Mouse (Mus musculus) Patski (cell line): ENCODE data around the gene Tango2. TPM values are rescaled to one million over a fixed set of nuclear protein-coding genes. Genes with fewer than 3 reads are reported as not detected.

Experiments
- ATAC-seq: fragments of 100-300 bp; one replicate; pipeline ENCODE4 v1.8.0; 2021
- CTCF ChIA-PET: fragments of 350-600 bp; sonication (Branson Sonifier 250); formaldehyde crosslinking; loops from one replicate; lab custom pipeline; 2022; ENCODE audit warnings: inconsistent platforms; lab: Charles Lee
- POLR2A ChIA-PET: fragments of 350-600 bp; sonication (Branson Sonifier 250); formaldehyde crosslinking; loops from one replicate; lab custom pipeline; 2022; ENCODE audit warnings: antibody characterized with exemption, inconsistent platforms; lab: Charles Lee
- DNase-seq: peaks from one replicate; pipeline ENCODE4 v3.0.0-alpha.2; 2011; ENCODE audit warnings: low read depth, low spot score
- H3K27me3 ChIP-seq: fragments of 371-371 bp; one replicate; pipeline ENCODE4 v1.5.1; 2021
- CTCF ChIP-seq: fragments of 100-300 bp; IDR thresholded peaks from one replicate; pipeline ENCODE4 v1.5.1; 2021
- in situ Hi-C: fragments of 300-500 bp; cut with MboI; formaldehyde crosslinking; loops from 3 replicates; pipeline ENCODE4 v1.11.1; 2018; ENCODE audit warnings: low pct_unique_long_range_greater_than_20kb, mixed read lengths
- polyA plus RNA-seq: library from polyadenylated mRNA; unstranded; gene quantifications from one replicate; pipeline ENCODE4 v1.2.3, GENCODE M21; 2021

Tango2 gene
- polyA plus RNA-seq, 1 experiment from 2014 or later = 23.7 TPM

DNA sequence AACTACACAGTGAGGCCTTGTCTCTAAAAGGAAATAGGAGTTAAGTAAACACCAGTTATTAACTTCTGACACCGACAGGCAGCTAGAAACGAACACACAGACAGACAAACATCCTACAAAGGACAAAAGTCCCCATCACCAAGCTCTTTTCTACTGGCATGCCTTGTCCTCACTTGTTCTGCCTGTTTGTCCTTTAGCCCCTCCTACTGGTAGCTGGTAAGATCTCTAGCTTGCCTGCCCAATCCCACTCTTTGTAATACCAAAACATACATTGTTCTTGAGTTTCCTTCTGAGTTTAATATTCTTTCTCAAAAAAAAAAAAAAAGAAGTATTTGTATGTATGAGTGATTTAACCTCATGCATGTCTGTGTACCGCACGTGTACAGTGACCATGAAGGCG, 79.7 kb downstream of the Tango2 start:
- peak; percentile 46 for TF ChIP-seq CTCF
- ChIA-PET POLR2A (no interaction called here), CTCF (interaction anchor here (0.7 to 1.4 kb wide), 3 partner anchors 15 to 51 kb away, joined by 3 to 7 read pairs (median 3); no protein-coding TSS in a partner anchor)
- in situ Hi-C loops = no loop called here
- ATAC-seq (no peak), DNase-seq (no peak)
- no peaks in the 10 kb centered on the region for H3K27me3 ChIP-seq

DNA sequence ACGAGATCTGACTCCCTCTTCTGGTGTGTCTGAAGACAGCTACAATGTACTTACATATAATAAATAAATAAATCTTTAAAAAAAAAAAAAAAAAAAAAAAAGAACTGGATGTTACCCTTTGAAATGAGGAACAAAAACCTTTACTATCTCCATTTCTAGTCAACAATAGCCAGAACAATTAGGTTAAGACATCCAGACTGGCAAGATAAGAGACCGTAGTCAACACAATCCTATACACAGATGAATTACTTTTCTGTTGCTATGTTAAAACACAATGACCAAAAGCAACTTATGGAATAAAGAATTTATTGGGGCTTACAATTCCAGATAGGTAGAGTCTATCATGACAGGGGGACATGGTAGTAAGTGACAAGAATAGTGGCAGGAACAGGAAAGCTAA, 82.9 kb downstream of the Tango2 start:
- ChIA-PET POLR2A (no interaction called here), CTCF (no interaction called here)
- in situ Hi-C loops = no loop called here
- no peak for ATAC-seq
- DNase-seq = no peak
- H3K27me3 ChIP-seq = no peaks in the 10 kb centered on the region
- TF ChIP-seq CTCF = no peak

DNA sequence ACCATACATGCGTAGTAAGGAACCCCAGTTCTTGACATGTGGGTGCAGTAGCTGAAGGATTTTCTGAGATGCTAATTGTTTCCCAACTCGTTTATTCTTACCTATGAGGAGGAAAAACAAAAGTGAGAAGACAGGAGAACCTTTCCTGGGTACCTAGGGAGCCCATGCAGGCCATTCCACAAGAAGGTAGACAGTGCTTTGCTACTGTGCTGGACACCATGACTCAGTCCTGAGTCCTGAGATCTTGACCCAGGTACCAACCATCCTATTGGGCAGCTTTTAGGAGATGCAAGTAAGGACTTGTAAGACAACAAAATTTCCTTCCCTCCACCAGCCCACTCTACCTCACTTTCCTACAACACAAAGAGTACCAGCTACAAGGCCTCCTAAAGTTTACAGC, 89.7 kb downstream of the Tango2 start, which contains the start of gene Gm49776:
TSS of gene Gm49776 (minus strand) at position 101 of the 400 bp plus-strand sequence.
- no peak for TF ChIP-seq CTCF
- in situ Hi-C loops = no loop called here
- ATAC-seq = no peak
- DNase-seq = no peak
- CTCF ChIA-PET = interaction anchor here (1.0 kb wide), 1 partner anchor 11 kb away, joined by 3 read pairs; no protein-coding TSS in a partner anchor
- POLR2A ChIA-PET = interaction anchor here (0.7 kb wide), 1 partner anchor 184 kb away, joined by 3 read pairs; no protein-coding TSS in a partner anchor
- no peaks in the 10 kb centered on the region for H3K27me3 ChIP-seq

DNA sequence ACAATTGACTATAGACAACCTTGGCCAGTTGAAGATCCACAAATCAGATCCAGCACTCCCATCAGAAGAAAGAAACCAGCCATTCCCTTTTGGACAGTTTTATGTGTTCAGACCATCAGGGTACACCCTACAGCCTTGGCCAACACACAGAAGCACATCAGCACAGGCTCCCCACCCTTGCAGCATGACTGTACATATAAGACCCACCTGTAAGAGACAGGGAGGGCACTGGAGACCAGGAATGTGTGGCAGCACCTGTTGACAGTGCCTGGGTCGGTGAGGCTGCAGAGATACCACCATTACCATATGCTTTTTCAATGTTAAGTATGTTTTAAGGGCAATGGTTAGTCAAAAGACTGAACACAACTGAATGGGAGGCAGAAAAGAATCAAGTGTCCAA, 94.0 kb downstream of the Tango2 start:
- CTCF ChIA-PET = no interaction called here
- in situ Hi-C loops = no loop called here
- DNase-seq (no peak), ATAC-seq (no peak)
- no peak for TF ChIP-seq CTCF
- no peaks in the 10 kb centered on the region for H3K27me3 ChIP-seq
- POLR2A ChIA-PET = interaction anchor here (1.1 kb wide), 1 partner anchor 8 kb away, joined by 4 read pairs; no protein-coding TSS in a partner anchor

DNA sequence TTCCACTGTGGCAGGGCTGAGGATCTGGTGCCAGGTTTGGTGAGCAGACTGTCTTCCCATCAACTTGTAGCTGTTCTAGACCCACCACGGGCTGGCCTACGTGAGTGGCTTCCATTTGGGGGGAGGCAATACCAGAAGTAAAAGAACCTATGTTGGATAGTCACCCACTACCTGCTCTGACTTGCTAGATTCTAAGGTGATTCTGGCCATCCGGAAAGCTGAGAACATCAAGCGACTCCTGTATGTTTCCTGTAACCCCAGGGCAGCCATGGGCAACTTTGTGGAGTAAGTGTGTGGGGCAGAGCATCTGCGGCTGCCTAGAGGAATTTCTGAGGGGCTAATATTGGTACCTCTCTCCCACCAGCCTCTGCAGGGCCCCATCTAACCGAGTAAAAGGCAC, 95.2 kb downstream of the Tango2 start:
- no peak for ATAC-seq
- in situ Hi-C loops = no loop called here
- DNase-seq = no peak
- TF ChIP-seq CTCF = no peak
- H3K27me3 ChIP-seq = no peaks in the 10 kb centered on the region
- ChIA-PET POLR2A (no interaction called here), CTCF (interaction anchor here (0.8 kb wide), 1 partner anchor 15 kb away, joined by 3 read pairs; no protein-coding TSS in a partner anchor)

DNA sequence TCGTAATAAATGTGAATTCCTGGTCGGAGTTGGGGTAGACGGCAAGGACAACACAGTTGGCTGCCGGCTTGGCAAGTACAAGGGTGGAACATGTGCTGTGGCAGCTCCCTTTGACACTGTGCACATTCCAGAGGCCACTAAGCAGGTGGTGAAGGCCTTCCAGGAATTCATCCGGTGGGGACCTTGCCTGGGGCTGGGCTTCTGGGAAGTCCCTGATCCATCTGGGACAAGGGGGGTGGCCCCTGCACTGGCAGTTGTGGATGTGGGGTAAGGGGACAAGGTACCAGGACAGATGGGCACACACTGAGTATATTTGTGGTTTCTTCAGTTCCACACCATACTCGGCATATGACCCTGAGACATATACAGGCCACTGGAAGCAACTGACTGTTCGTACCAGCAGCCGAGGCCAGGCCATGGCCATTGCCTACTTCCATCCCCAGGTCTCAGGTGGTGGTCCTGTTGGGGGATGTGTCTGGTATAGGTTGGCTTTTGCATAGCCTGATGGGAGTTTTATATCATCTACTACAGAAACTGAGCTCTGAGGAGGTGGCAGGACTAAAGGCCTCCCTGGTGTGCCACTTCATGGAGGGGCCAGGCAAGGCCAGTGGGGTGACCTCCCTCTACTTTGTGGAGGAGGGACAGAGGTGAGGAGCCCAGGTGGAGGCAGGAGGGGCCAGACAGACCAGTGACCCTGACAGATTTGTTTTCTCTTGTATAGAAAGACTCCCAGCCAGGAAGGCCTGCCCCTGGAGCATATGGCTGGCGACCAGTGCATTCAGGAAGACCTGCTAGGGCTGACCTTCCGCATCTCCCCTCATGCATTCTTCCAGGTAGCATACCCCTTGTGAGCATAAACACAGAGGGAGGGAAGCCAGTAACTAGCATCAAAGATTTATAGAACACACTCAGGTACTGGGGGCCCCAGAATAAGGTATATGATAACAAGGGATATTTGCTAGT, 96.8 kb downstream of the Tango2 start:
- no peak for ATAC-seq
- DNase-seq = no peak
- ChIA-PET CTCF (no interaction called here), POLR2A (no interaction called here)
- no peaks in the 10 kb centered on the region for H3K27me3 ChIP-seq
- in situ Hi-C loops = no loop called here
- no peak for TF ChIP-seq CTCF

Other genes with a start within 250 kb of the Tango2 start
- 0.90 TPM for gene Rtn4r, start 220.5 kb downstream of the Tango2 start, polyA plus RNA-seq
- gene Ccdc188, start 130.2 kb downstream of the Tango2 start, polyA plus RNA-seq = not detected
- gene Zdhhc8, start 113.0 kb downstream of the Tango2 start, polyA plus RNA-seq = 34.4 TPM
- 66.4 TPM for gene Trmt2a, start 99.4 kb downstream of the Tango2 start, polyA plus RNA-seq
- gene Ranbp1, start 99.4 kb downstream of the Tango2 start, polyA plus RNA-seq = 216 TPM
- 7.6 TPM for gene Gm49776, start 89.8 kb downstream of the Tango2 start, polyA plus RNA-seq
- gene Dgcr8, start 58.9 kb downstream of the Tango2 start, polyA plus RNA-seq = 24.2 TPM
- 25.6 TPM for gene Arvcf, start 79 bp upstream of the Tango2 start, polyA plus RNA-seq
- gene Txnrd2, start 78.3 kb upstream of the Tango2 start, polyA plus RNA-seq = 25.2 TPM
- gene Comt, start 78.7 kb upstream of the Tango2 start, polyA plus RNA-seq = 229 TPM
- 9.9 TPM for gene Gnb1l, start 150.6 kb upstream of the Tango2 start, polyA plus RNA-seq
- 9.1 TPM for gene Rtl10, start 150.8 kb upstream of the Tango2 start, polyA plus RNA-seq
- gene Tbx1, start 242.6 kb upstream of the Tango2 start, polyA plus RNA-seq = 0.13 TPM